Mouse (Mus musculus): ENCODE measurements around the gene Ciart. TPM values are rescaled to one million over a fixed set of nuclear protein-coding genes. Genes with fewer than 3 reads are reported as not detected.
"Not testable (repeated sequence)": the region's sequence is repeated elsewhere in the genome, so short reads cannot be mapped to it uniquely, and the experiment has no call there.

The Ciart gene
- total RNA-seq, 2 experiments from 2014 or later, result 5.9 TPM

GRCm38 (mm10) chr3:95865050-95865449 is 17.0 kb downstream of the Ciart start:
- peak; percentile 41 to 64 for DNase-seq

DNA sequence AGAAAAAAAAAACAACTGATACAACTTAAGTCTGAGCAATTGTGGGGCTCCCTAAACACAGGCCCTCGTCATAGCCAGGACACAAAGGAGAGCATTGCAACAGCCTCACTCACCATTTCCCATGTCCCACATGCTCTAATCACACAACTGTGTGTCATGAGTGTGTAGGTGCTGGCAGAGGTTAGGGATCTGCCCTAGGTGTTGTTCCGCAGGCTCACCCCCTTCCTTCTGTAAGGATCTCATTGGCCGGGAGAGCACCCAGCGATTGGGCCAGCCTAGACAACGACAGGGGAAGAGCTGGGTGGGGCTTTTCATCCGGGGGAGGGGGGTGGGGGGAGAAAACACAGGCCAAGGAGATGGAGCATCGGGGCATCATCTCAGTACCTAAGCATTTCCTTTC is 18.5 kb downstream of the Ciart start:
- no peak for DNase-seq

DNA sequence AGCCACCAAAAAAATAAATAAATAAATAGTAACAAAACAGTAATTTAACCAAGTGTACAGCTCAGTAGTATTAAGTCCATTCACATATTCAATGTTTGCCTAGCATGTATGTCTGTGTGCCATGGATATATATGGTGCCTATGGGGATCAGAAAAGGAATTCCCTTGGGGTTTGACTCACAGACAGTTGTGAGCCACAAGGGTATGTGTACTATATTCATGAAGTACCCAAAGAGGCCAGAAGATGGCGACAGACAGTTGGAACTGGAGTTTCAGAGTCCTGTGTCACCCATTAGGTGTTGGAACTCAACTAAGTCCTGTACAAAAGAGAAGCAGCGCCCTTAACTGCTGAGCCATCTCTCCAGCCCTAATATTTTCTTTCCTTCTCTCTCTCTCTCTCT is 20.3 kb downstream of the Ciart start:
- DNase-seq, result peak; percentile 84 to 88

DNA sequence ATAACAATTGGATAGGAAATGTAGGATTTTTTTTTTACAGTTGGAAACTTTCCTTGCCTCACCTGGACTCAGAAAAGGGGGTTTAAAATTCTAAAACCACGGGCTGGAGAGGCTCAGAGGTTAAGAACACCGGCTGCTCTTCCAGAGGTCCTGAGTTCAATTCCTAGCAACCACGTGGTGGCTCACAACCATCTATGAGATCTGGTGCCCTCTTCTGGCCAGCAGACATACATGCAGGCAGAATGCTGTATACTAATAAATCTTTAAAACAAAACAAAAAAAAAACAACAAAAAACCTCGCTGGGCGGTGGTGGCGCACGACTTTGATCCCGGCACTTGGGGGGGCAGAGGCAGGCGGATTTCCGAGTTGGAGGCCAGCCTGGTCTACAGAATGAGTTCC is 20.8 kb downstream of the Ciart start:
- DNase-seq, result no peak

GRCm38 (mm10) chr3:95860323-95860722 is 21.7 kb downstream of the Ciart start:
- no peak for DNase-seq

DNA sequence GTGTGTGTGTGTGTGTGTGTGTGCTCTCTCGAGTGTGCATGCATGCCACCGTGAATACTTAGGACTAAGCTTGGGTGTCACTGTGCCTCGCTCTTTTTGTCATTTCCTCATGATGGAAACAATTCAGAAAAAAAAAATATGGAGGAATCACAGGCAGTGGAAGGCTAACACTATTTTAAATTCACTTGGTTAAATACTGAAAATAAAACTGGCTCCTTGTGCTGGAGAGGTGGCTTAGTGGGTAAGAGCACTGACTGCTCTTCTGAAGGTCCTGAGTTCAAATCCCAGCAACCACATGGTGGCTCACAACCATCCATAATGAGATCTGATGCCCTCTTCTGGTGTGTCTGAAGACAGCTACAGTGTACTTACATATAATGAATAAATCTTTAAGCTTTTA is 23.8 kb downstream of the Ciart start:
- not testable (repeated sequence) for DNase-seq

- DNase-seq, result not testable (repeated sequence)
Measured at GRCm38 (mm10) chr3:95857050-95857449, 25.0 kb downstream of the Ciart start.

GRCm38 (mm10) chr3:95856115-95856514 is 25.9 kb downstream of the Ciart start:
- DNase-seq, result no peak

GRCm38 (mm10) chr3:95855502-95856089 is 26.5 kb downstream of the Ciart start, which contains the start of gene Prpf3:
Gene Prpf3, minus strand, starts transcription at chr3:95855885.
- peak; percentile 97 for DNase-seq

GRCm38 (mm10) chr3:95851317-95851716 is 30.7 kb downstream of the Ciart start:
- no peak for DNase-seq

DNA sequence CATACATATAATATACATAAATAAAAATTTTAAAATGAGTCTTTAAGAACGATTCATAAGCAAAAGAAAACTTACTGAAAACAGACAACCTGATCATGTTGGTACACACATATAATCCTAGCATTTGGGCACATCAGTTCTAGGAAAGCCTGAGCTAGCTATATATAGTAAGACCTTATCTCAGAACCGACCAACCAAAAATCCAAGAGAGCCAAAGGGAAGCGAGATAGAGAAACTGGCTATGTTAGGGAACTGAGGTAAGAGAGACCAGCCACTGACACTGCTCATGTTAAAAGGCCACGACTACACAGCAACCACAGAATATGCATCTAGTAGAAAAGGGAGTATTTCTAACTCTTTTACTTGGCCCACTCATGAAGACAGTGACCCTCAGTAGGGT is 31.4 kb downstream of the Ciart start:
- DNase-seq, result peak in 1 of 2 experiments; percentile 28

DNA sequence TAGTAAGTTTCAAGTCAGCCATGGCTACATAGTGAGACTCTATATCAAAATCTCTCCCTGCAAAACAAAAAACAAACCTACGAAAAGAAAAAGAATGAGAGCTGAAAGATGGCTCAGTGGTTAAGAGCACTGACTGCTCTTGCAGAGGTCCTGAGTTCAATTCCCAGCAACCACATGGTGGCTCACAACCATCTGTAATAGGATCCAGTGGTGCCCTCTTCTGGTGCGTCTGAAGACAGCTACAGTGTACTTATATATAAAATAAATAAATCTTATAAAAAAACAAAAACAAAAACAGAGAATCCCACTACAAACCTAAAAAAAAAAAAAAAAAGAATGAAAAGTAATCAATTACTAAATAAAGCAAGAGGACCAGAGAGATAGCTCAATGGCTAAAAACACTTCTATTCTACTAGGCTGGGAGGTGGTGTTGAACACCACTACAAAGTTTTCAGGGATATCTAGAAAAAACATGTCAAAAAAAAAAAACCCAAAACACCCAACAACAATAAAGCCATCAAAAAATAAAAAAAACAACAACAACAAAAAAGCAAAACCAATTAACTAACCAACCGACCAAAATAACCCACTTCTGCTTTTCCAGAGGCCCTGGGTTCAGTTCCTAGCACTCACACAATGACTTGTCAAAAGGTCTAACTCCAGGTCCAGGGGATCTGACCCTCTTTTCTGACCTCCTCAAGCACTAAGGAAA is 39.4 kb downstream of the Ciart start:
- DNase-seq, result no peak

GRCm38 (mm10) chr3:95839250-95839649 is 42.8 kb downstream of the Ciart start:
- no peak for DNase-seq

- DNase-seq, result no peak
Measured at GRCm38 (mm10) chr3:95829053-95829452, 53.0 kb downstream of the Ciart start.

Other genes starting within 250 kb of the Ciart start
- 100 to 1,000 TPM; 159 to 167 TPM for gene Mcl1, start 223.5 kb downstream of the Ciart start, total RNA-seq (2021)
- gene Adamtsl4, start 194.3 kb downstream of the Ciart start, total RNA-seq (2021), result 10 to 100 TPM; 39.1 to 40.6 TPM
- 10 to 100 TPM; 46.4 to 52.7 TPM for gene Ecm1, start 142.7 kb downstream of the Ciart start, total RNA-seq (2021)
- gene Tars2, start 122.0 kb downstream of the Ciart start, total RNA-seq (2021), result 10 to 100 TPM; 44.4 to 49.4 TPM
- 10 to 100 TPM; 42.5 to 44.6 TPM for gene Rprd2, start 63.4 kb downstream of the Ciart start, total RNA-seq (2021)
- 10 to 100 TPM; 20.5 to 22.9 TPM for gene Prpf3, start 26.4 kb downstream of the Ciart start, total RNA-seq (2021)
- 100 to 1,000 TPM; 323 to 346 TPM for gene Mrps21, start 10.7 kb downstream of the Ciart start, total RNA-seq (2021)
- gene BC028528, start 9.8 kb upstream of the Ciart start, total RNA-seq (2021), result 1 to 10 TPM; 7.6 to 9.6 TPM
- gene Aph1a, start 11.7 kb upstream of the Ciart start, total RNA-seq (2021), result 100 to 1,000 TPM; 109 to 125 TPM
- 100 to 1,000 TPM; 137 to 170 TPM for gene Car14, start 22.4 kb upstream of the Ciart start, total RNA-seq (2021)
- gene Anp32e, start 47.0 kb upstream of the Ciart start, total RNA-seq (2021), result 10 to 100 TPM; 87.2 to 89.3 TPM
- 10 to 100 TPM; 64.7 to 68.2 TPM for gene Plekho1, start 113.8 kb upstream of the Ciart start, total RNA-seq (2021)
- gene Vps45, start 176.2 kb upstream of the Ciart start, total RNA-seq (2021), result 10 to 100 TPM; 22.5 to 27.1 TPM
- 10 to 100 TPM; 50.3 to 57.4 TPM for gene Otud7b, start 222.3 kb upstream of the Ciart start, total RNA-seq (2021)